Mouse (Mus musculus) lung, embryonic 16.5 days (tissue): ENCODE data around the gene Qars. TPM values are rescaled to one million over a fixed set of nuclear protein-coding genes. Genes with fewer than 3 reads are reported as not detected.

Source experiments
- ATAC-seq: fragments of 200-750 bp; cut with Nextera tagmentation; 2 replicates; pipeline ENCODE4 v1.8.0; 2017; ENCODE audit warnings: low read depth, mild to moderate bottlenecking, moderate library complexity
- H3K27ac ChIP-seq: fragments of 300-500 bp; sonication (generic); 2 replicates; pipeline ENCODE4 v1.5.1; 2014; ENCODE audit warnings: mild to moderate bottlenecking, control low read depth, low read length
- H3K27me3 ChIP-seq: fragments of 300-500 bp; sonication (generic); 2 replicates; pipeline ENCODE4 v1.6.1; 2014; ENCODE audit warnings: low read depth, low read length, mixed read lengths; ENCODE audit not compliant: control insufficient read depth, insufficient read depth
- H3K36me3 ChIP-seq: fragments of 300-500 bp; sonication (generic); 2 replicates; pipeline ENCODE4 v1.6.1; 2014; ENCODE audit warnings: low read length; ENCODE audit not compliant: control insufficient read depth, insufficient read depth
- H3K4me1 ChIP-seq: fragments of 300-500 bp; sonication (generic); replicated peaks from 2 replicates; pipeline ENCODE4 v1.6.1; 2014; ENCODE audit warnings: low read length, mixed read lengths; ENCODE audit not compliant: control insufficient read depth, insufficient read depth
- H3K4me2 ChIP-seq: fragments of 300-500 bp; sonication (generic); 2 replicates; pipeline ENCODE4 v1.6.1; 2014; ENCODE audit warnings: low read depth, low read length, control low read depth
- H3K4me3 ChIP-seq: fragments of 300-500 bp; sonication (generic); 2 replicates; pipeline ENCODE4 v1.5.1; 2014; ENCODE audit warnings: mild to moderate bottlenecking, low read length, control low read depth
- H3K9ac ChIP-seq: fragments of 300-500 bp; sonication (generic); 2 replicates; pipeline ENCODE4 v1.6.1; 2014; ENCODE audit warnings: low read length, control low read depth
- H3K9me3 ChIP-seq: fragments of 300-500 bp; sonication (generic); 2 replicates; pipeline ENCODE4 v1.6.1; 2016; ENCODE audit warnings: low read length; ENCODE audit not compliant: control insufficient read depth
- WGBS: fragments of 180-500 bp; shearing (Covaris S2); extraction: QIAGEN DNeasy Blood & Tissue Kit; methylation state at CpG from one replicate; pipeline ENCODE4 v1.1.7; 2014; 5-methylcytosine and 5-hydroxymethylcytosine counted together
- polyA plus RNA-seq: library from polyadenylated mRNA; unstranded; fragments of >200 nt; fragmentation: Nextera tagmentation; extraction: Ambion mirVana; gene quantifications from 2 replicates; pipeline ENCODE4 v1.2.1, GENCODE M21; 2015

Qars gene
- polyA plus RNA-seq, 1 experiment from 2014 or later = 97.4 TPM

- Histone ChIP-seq H3K36me3 (peaks cover 11% of the 10 kb centered on the region), H3K9me3 (no peaks in the 10 kb centered on the region), H3K4me2 (no peak overlapping the region), H3K27ac (peak overlapping the region; percentile 33; the same call in 1 of the 2 replicates), H3K9ac (no peak overlapping the region), H3K4me1 (peaks cover 4% of the 10 kb centered on the region), H3K4me3 (no peak overlapping the region), H3K27me3 (no peaks in the 10 kb centered on the region)
- WGBS = 43% methylated on average over 4 of the region's 4 CpGs
- ATAC-seq = no peak
Observed at GRCm38 (mm10) chr9:108469845-108470244, 37.7 kb upstream of the Qars start.

GRCm38 (mm10) chr9:108474528-108474927, 33.0 kb upstream of the Qars start:
- WGBS = 91% methylated on average over 1 of the region's 1 CpGs

GRCm38 (mm10) chr9:108478638-108479156, 28.8 kb upstream of the Qars start:
- H3K4me1 ChIP-seq = peaks cover 18% of the 10 kb centered on the region
- WGBS = under 1% methylated on average over 20 of the region's 20 CpGs
- ATAC-seq = peak; percentile 91

More at GRCm38 (mm10) chr9:108474528-108474927, 33.0 kb upstream of the Qars start:
- no peak overlapping the region for H3K27ac ChIP-seq
- no peak overlapping the region for H3K4me2 ChIP-seq
- no peaks in the 10 kb centered on the region for H3K27me3 ChIP-seq
- no peak overlapping the region for H3K9ac ChIP-seq
- ATAC-seq = no peak
- no peaks in the 10 kb centered on the region for H3K9me3 ChIP-seq
- peaks cover 11% of the 10 kb centered on the region for H3K4me1 ChIP-seq
- H3K4me3 ChIP-seq = no peak overlapping the region
- H3K36me3 ChIP-seq = no peaks in the 10 kb centered on the region

GRCm38 (mm10) chr9:108479241-108479640, 28.3 kb upstream of the Qars start:
- Histone ChIP-seq H3K27me3 (no peaks in the 10 kb centered on the region), H3K9ac (peak overlapping the region; percentile 48; the same call in 1 of the 2 replicates), H3K4me2 (peak overlapping the region; percentile 67), H3K27ac (peak overlapping the region; percentile 94), H3K36me3 (peaks cover 26% of the 10 kb centered on the region), H3K4me3 (peak overlapping the region; percentile 73), H3K9me3 (no peaks in the 10 kb centered on the region), H3K4me1 (peaks cover 18% of the 10 kb centered on the region)
- 31% methylated on average over 11 of the region's 11 CpGs for WGBS
- peak; percentile 3; the same call in 1 of the 2 replicates for ATAC-seq

More at GRCm38 (mm10) chr9:108478638-108479156, 28.8 kb upstream of the Qars start:
- Histone ChIP-seq H3K36me3 (peaks cover 22% of the 10 kb centered on the region), H3K9ac (peak overlapping the region; percentile 68), H3K27ac (peak overlapping the region; percentile 94), H3K4me2 (peak overlapping the region; percentile 67), H3K9me3 (no peaks in the 10 kb centered on the region), H3K27me3 (no peaks in the 10 kb centered on the region), H3K4me3 (peak overlapping the region; percentile 48)

GRCm38 (mm10) chr9:108479721-108480351, 27.7 kb upstream of the Qars start, which contains the start of gene Lamb2:
TSS of gene Lamb2 (plus strand) at chr9:108479736.
- peak within 1 kb of the TSS; percentile 85 for H3K9ac ChIP-seq
- H3K27ac ChIP-seq = peak within 1 kb of the TSS; percentile 94
- peaks cover 18% of the 10 kb centered on the region for H3K4me1 ChIP-seq
- H3K36me3 ChIP-seq = peaks cover 29% of the 10 kb centered on the region
- no peaks in the 10 kb centered on the region for H3K9me3 ChIP-seq
- ATAC-seq = peak; percentile 75
- peak within 1 kb of the TSS; percentile 73 for H3K4me3 ChIP-seq
- WGBS = 3% methylated on average over 10 of the region's 10 CpGs
- H3K27me3 ChIP-seq = no peaks in the 10 kb centered on the region
- peak within 1 kb of the TSS; percentile 91 for H3K4me2 ChIP-seq

- H3K4me2 ChIP-seq = peak overlapping the region; percentile 91
- H3K9ac ChIP-seq = peak overlapping the region; percentile 85
- H3K4me1 ChIP-seq = peaks cover 18% of the 10 kb centered on the region
- 87% methylated on average over 28 of the region's 28 CpGs for WGBS
- H3K36me3 ChIP-seq = peaks cover 38% of the 10 kb centered on the region
- H3K27ac ChIP-seq = no peak overlapping the region
- H3K27me3 ChIP-seq = no peaks in the 10 kb centered on the region
- peak overlapping the region; percentile 73 for H3K4me3 ChIP-seq
- H3K9me3 ChIP-seq = no peaks in the 10 kb centered on the region
- no peak for ATAC-seq
Observed at GRCm38 (mm10) chr9:108480813-108481519, 26.5 kb upstream of the Qars start.

- Histone ChIP-seq H3K9ac (no peak overlapping the region), H3K4me1 (peaks cover 18% of the 10 kb centered on the region), H3K4me3 (no peak overlapping the region), H3K27me3 (no peaks in the 10 kb centered on the region), H3K4me2 (no peak overlapping the region), H3K36me3 (peaks cover 45% of the 10 kb centered on the region), H3K27ac (no peak overlapping the region), H3K9me3 (no peaks in the 10 kb centered on the region)
- 86% methylated on average over 19 of the region's 19 CpGs for whole genome bisulfite sequencing
- ATAC-seq = no peak
Observed at GRCm38 (mm10) chr9:108481520-108482210, 25.8 kb upstream of the Qars start.

- H3K36me3 ChIP-seq = peaks cover 59% of the 10 kb centered on the region
- no peak overlapping the region for H3K9ac ChIP-seq
- ATAC-seq = no peak
- H3K9me3 ChIP-seq = no peaks in the 10 kb centered on the region
- no peak overlapping the region for H3K4me3 ChIP-seq
- H3K4me2 ChIP-seq = no peak overlapping the region
- no peak overlapping the region for H3K27ac ChIP-seq
- 92% methylated on average over 18 of the region's 18 CpGs for WGBS
- peaks cover 18% of the 10 kb centered on the region for H3K4me1 ChIP-seq
- no peaks in the 10 kb centered on the region for H3K27me3 ChIP-seq
Observed at GRCm38 (mm10) chr9:108483051-108483790, 24.3 kb upstream of the Qars start.
